In the genomic region with DNA sequence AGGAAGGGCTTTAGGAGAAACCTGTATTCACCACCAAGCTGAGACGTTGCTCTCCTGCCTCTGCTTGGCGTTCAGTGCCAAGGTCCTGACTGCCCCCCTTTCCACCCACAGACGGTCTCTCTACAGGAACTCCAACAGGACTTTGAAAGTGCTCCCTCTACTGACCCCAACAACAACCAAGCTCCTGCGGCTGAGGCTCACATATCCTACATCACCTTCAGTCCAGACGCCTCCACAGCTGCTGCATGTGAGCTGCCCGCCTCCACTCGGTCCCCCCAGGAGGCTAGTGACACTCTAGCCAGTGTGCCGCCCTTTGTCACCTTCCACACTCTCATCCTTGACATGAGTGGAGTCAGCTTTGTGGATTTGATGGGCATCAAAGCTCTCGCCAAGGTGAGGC, we compare ENCODE assay signal across 14 mouse cellular contexts. TPM values are rescaled to one million over a fixed set of nuclear protein-coding genes. Genes with fewer than 3 reads are reported as not detected.
A peak's percentile ranks its signal among the peaks of the same experiment; 100 is the strongest.
DNase-seq lines count a peak whose midpoint lies in the region; ATAC-seq and TF ChIP-seq lines count a peak whose summit lies in the region.
"Had no signal": no experiment of that assay in that cellular context is flagged by ENCODE, and none has a peak within 500 bp of the region (broad histone marks: within the 10 kb centered on the region; RNA-seq: fewer than 3 reads in every experiment).

No protein-coding gene starts in this region.

- ATAC-seq in liver, postnatal 0 days = no peak
- ATAC-seq in liver, embryonic 12.5 days = no peak

- no peaks in the 10 kb centered on the region for H3K36me3 ChIP-seq in liver, postnatal 0 days (replicated peaks; ENCODE audit: insufficient read depth, low read length)
- H3K36me3 ChIP-seq in liver, embryonic 12.5 days = no peaks in the 10 kb centered on the region
- H3K36me3 ChIP-seq: embryonic facial prominence, embryonic 15.5 days; limb, embryonic 12.5 days; neural tube, embryonic 12.5 days had no signal

- peak; percentile 78 for DNase-seq in heart, adult 11 months
- no peak for DNase-seq in heart, adult 8-10 months (ENCODE audit: low spot score)
- no peak for DNase-seq in liver, postnatal 0 days
- DNase-seq in 416B (ENCODE audit: low read depth) (peak; percentile 76), ES-CJ7 (ENCODE audit: low read depth, low spot score) (peak; percentile 48)
- no peak for DNase-seq in retina, embryonic 14.5 days (ENCODE audit: low spot score)
- DNase-seq in B cell, adult 2 months = no peak
- DNase-seq: adrenal gland, postnatal 25 days; kidney, postnatal 14 days; midbrain, embryonic 14.5 days had no signal

- H3K9ac ChIP-seq in liver, postnatal 0 days (replicated peaks) = no peak overlapping the region
- H3K9ac ChIP-seq in liver, embryonic 12.5 days = no peak overlapping the region
- H3K9ac ChIP-seq: embryonic facial prominence, embryonic 15.5 days; limb, embryonic 12.5 days; neural tube, embryonic 12.5 days had no signal

- no peaks in the 10 kb centered on the region for H3K4me1 ChIP-seq in liver, postnatal 0 days (ENCODE audit: insufficient read depth)
- no peaks in the 10 kb centered on the region for H3K4me1 ChIP-seq in liver, embryonic 12.5 days
- H3K4me1 ChIP-seq: limb, embryonic 12.5 days had no signal

- peak; percentile 33 for TF ChIP-seq CTCF in liver, postnatal 0 days (IDR thresholded peaks at IDR 0.05; ENCODE audit: low read depth)

- H3K4me3 ChIP-seq in liver, postnatal 0 days (ENCODE audit: low read depth, low read length) = no peak overlapping the region
- no peak overlapping the region for H3K4me3 ChIP-seq in liver, embryonic 12.5 days
- H3K4me3 ChIP-seq: embryonic facial prominence, embryonic 15.5 days; limb, embryonic 12.5 days; neural tube, embryonic 12.5 days had no signal

- no peak overlapping the region for H3K27ac ChIP-seq in liver, postnatal 0 days (ENCODE audit: low read depth)
- H3K27ac ChIP-seq in liver, embryonic 12.5 days = no peak overlapping the region
- H3K27ac ChIP-seq: embryonic facial prominence, embryonic 15.5 days; limb, embryonic 12.5 days; neural tube, embryonic 12.5 days had no signal

- no peak for TF ChIP-seq EP300 in liver, postnatal 0 days (IDR thresholded peaks at IDR 0.05; ENCODE audit: low read depth)

- no peak overlapping the region for H3K4me2 ChIP-seq in liver, postnatal 0 days (ENCODE audit: low read depth, low read length)
- no peak overlapping the region for H3K4me2 ChIP-seq in liver, embryonic 12.5 days
- H3K4me2 ChIP-seq: embryonic facial prominence, embryonic 15.5 days; limb, embryonic 12.5 days; neural tube, embryonic 12.5 days had no signal

- no peaks in the 10 kb centered on the region for H3K27me3 ChIP-seq in liver, postnatal 0 days (ENCODE audit: insufficient read depth, low read length)
- 0 out of 2 replicates have a peak, but pooled peaks cover 4% of the 10 kb centered on the region for H3K27me3 ChIP-seq in liver, embryonic 12.5 days (replicated peaks)
- H3K27me3 ChIP-seq: embryonic facial prominence, embryonic 15.5 days; neural tube, embryonic 12.5 days had no signal

- WGBS in liver, postnatal 0 days (ENCODE audit: insufficient replicate concordance) = 39% methylated on average over 9 of the region's 9 CpGs
- 36% methylated on average over 9 of the region's 9 CpGs for WGBS in liver, embryonic 12.5 days (ENCODE audit: insufficient replicate concordance)

- no peaks in the 10 kb centered on the region for H3K9me3 ChIP-seq in liver, postnatal 0 days (ENCODE audit: low read length)
- H3K9me3 ChIP-seq in liver, embryonic 12.5 days (replicated peaks) = no peaks in the 10 kb centered on the region
- H3K9me3 ChIP-seq: embryonic facial prominence, embryonic 15.5 days; limb, embryonic 12.5 days; neural tube, embryonic 12.5 days had no signal

RNA-seq across cellular contexts. Expression of gene Slc26a9, which starts 19.9 kb away (rescaled TPM):
- total RNA-seq in heart, adult 8-10 months (2022) = under 1 TPM in 3 of 4 experiments, not detected in 1; 0.06 to 0.16 (median 0.09) TPM
- polyA plus RNA-seq in liver, postnatal 0 days (2015; fragmentation: Nextera tagmentation; extraction: Ambion mirVana) = not detected in 2 replicates
- not detected in 2 replicates for polyA plus RNA-seq in liver, embryonic 12.5 days (2016; fragmentation: Nextera tagmentation; extraction: Ambion mirVana)
- polyA plus RNA-seq: limb, embryonic 12.5 days; neural tube, embryonic 12.5 days had no signal

RNA-seq across cellular contexts. Expression of gene Pm20d1, which starts 33.5 kb away (rescaled TPM):
- total RNA-seq in heart, adult 8-10 months (2022) = 10 to 100 TPM in 1 of 4 experiments, 1 to 10 TPM in 3; 7.1 to 10.1 (median 8.0) TPM
- polyA plus RNA-seq in liver, postnatal 0 days (2015; fragmentation: Nextera tagmentation; extraction: Ambion mirVana) = 10.5 and 10.7 TPM in 2 replicates
- 2.6 and 2.8 TPM in 2 replicates for polyA plus RNA-seq in liver, embryonic 12.5 days (2016; fragmentation: Nextera tagmentation; extraction: Ambion mirVana)

Comparison
In these comparisons a context has a peak if more than half of its experiments do, and no peak if none do; other contexts are left out.
1. DNase-seq: peak in heart, adult 11 months (single experiment), 416B (single experiment) and ES-CJ7 (single experiment); none in heart, adult 8-10 months (single experiment), liver, postnatal 0 days (single experiment), retina, embryonic 14.5 days (single experiment) and B cell, adult 2 months (0 of 2).